Mouse (Mus musculus): ENCODE results near the gene Serpine3. TPM values are rescaled to one million over a fixed set of nuclear protein-coding genes. Genes with fewer than 3 reads are reported as not detected.

Serpine3 gene
- total and polyA plus RNA-seq, 2 experiments from 2014 or later, result 0.14 to 0.15 TPM

- H3K9me3 ChIP-seq (ENCODE audit: low read length), result no peaks in the 10 kb centered on the region
- no peak overlapping the region for H3K27ac ChIP-seq (ENCODE audit: low read depth, low read length)
- no peak overlapping the region for H3K9ac ChIP-seq
- H3K36me3 ChIP-seq (ENCODE audit: insufficient read depth), result no peaks in the 10 kb centered on the region
- no peaks in the 10 kb centered on the region for H3K4me1 ChIP-seq (ENCODE audit: insufficient read depth)
- 53% methylated on average over 9 of the region's 9 CpGs for WGBS
- H3K4me2 ChIP-seq (ENCODE audit: low read depth), result no peak overlapping the region
- ATAC-seq (no peak), DNase-seq (no peak)
- TF ChIP-seq CTCF (IDR thresholded peaks at IDR 0.05; ENCODE audit: low read depth), result no peak
- H3K4me3 ChIP-seq (ENCODE audit: low read depth, low read length), result no peak overlapping the region
- H3K27me3 ChIP-seq (ENCODE audit: insufficient read depth, low read length), result no peaks in the 10 kb centered on the region
These were observed 1.7 kb downstream of the Serpine3 start for GRCm38 (mm10) chr14:62664976-62665673.

GRCm38 (mm10) chr14:62673646-62674045, 10.2 kb downstream of the Serpine3 start:
- no peak for ATAC-seq
- no peak for DNase-seq
- H3K27ac ChIP-seq (ENCODE audit: low read depth, low read length), result no peak overlapping the region
- H3K36me3 ChIP-seq (ENCODE audit: insufficient read depth), result no peaks in the 10 kb centered on the region
- no peak for TF ChIP-seq CTCF (IDR thresholded peaks at IDR 0.05; ENCODE audit: low read depth)
- H3K4me3 ChIP-seq (ENCODE audit: low read depth, low read length), result no peak overlapping the region
- WGBS, result 90% methylated on average over 3 of the region's 3 CpGs
- H3K4me2 ChIP-seq (ENCODE audit: low read depth), result no peak overlapping the region
- no peak overlapping the region for H3K9ac ChIP-seq
- no peaks in the 10 kb centered on the region for H3K9me3 ChIP-seq (ENCODE audit: low read length)
- no peaks in the 10 kb centered on the region for H3K27me3 ChIP-seq (ENCODE audit: insufficient read depth, low read length)
- no peaks in the 10 kb centered on the region for H3K4me1 ChIP-seq (ENCODE audit: insufficient read depth)

GRCm38 (mm10) chr14:62718161-62718560, 54.7 kb downstream of the Serpine3 start:
- Histone ChIP-seq H3K36me3 (ENCODE audit: insufficient read depth) (peaks cover 8% of the 10 kb centered on the region), H3K9me3 (ENCODE audit: low read length) (no peaks in the 10 kb centered on the region), H3K4me1 (ENCODE audit: insufficient read depth) (no peaks in the 10 kb centered on the region; the same call in 1 of the 2 replicates), H3K9ac (no peak overlapping the region), H3K27me3 (ENCODE audit: insufficient read depth, low read length) (no peaks in the 10 kb centered on the region), H3K27ac (ENCODE audit: low read depth, low read length) (no peak overlapping the region), H3K4me2 (ENCODE audit: low read depth) (no peak overlapping the region), H3K4me3 (ENCODE audit: low read depth, low read length) (no peak overlapping the region)
- ATAC-seq (no peak), DNase-seq (no peak)
- TF ChIP-seq CTCF (IDR thresholded peaks at IDR 0.05; ENCODE audit: low read depth), result no peak; the same call in 1 of the 2 replicates
- WGBS, result 73% methylated on average over 2 of the region's 2 CpGs

- Histone ChIP-seq H3K9me3 (ENCODE audit: low read length) (no peaks in the 10 kb centered on the region), H3K27ac (ENCODE audit: low read depth, low read length) (peak overlapping the region; percentile 51; the same call in 1 of the 2 replicates), H3K9ac (no peak overlapping the region), H3K4me3 (ENCODE audit: low read depth, low read length) (no peak overlapping the region), H3K36me3 (ENCODE audit: insufficient read depth) (no peaks in the 10 kb centered on the region), H3K4me2 (ENCODE audit: low read depth) (no peak overlapping the region), H3K4me1 (ENCODE audit: insufficient read depth) (no peaks in the 10 kb centered on the region; the same call in 1 of the 2 replicates), H3K27me3 (ENCODE audit: insufficient read depth, low read length) (no peaks in the 10 kb centered on the region)
- TF ChIP-seq CTCF (IDR thresholded peaks at IDR 0.05; ENCODE audit: low read depth), result no peak
- ATAC-seq, result no peak
- WGBS, result 70% methylated on average over 1 of the region's 1 CpGs
- DNase-seq, result no peak
These were observed 58.2 kb downstream of the Serpine3 start for GRCm38 (mm10) chr14:62721625-62722024.

GRCm38 (mm10) chr14:62724560-62724959, 61.1 kb downstream of the Serpine3 start:
- Histone ChIP-seq H3K4me1 (ENCODE audit: insufficient read depth) (no peaks in the 10 kb centered on the region; the same call in 1 of the 2 replicates), H3K9ac (no peak overlapping the region), H3K27ac (ENCODE audit: low read depth, low read length) (no peak overlapping the region), H3K4me3 (ENCODE audit: low read depth, low read length) (no peak overlapping the region), H3K27me3 (ENCODE audit: insufficient read depth, low read length) (no peaks in the 10 kb centered on the region), H3K4me2 (ENCODE audit: low read depth) (no peak overlapping the region), H3K9me3 (ENCODE audit: low read length) (no peaks in the 10 kb centered on the region), H3K36me3 (ENCODE audit: insufficient read depth) (no peaks in the 10 kb centered on the region)
- no peak for TF ChIP-seq CTCF (IDR thresholded peaks at IDR 0.05; ENCODE audit: low read depth)
- DNase-seq, result no peak
- ATAC-seq, result no peak

- no peaks in the 10 kb centered on the region for H3K4me1 ChIP-seq (ENCODE audit: insufficient read depth)
- 94% methylated on average over 1 of the region's 1 CpGs for WGBS
- no peak for ATAC-seq
These were observed 68.4 kb downstream of the Serpine3 start for GRCm38 (mm10) chr14:62731902-62732301.

GRCm38 (mm10) chr14:62733666-62734065, 70.2 kb downstream of the Serpine3 start:
- WGBS, result 84% methylated on average over 2 of the region's 2 CpGs

More at GRCm38 (mm10) chr14:62731902-62732301, 68.4 kb downstream of the Serpine3 start:
- no peaks in the 10 kb centered on the region for H3K27me3 ChIP-seq (ENCODE audit: insufficient read depth, low read length)
- H3K36me3 ChIP-seq (ENCODE audit: insufficient read depth), result no peaks in the 10 kb centered on the region
- no peak overlapping the region for H3K27ac ChIP-seq (ENCODE audit: low read depth, low read length)
- DNase-seq, result no peak
- no peak for TF ChIP-seq CTCF (IDR thresholded peaks at IDR 0.05; ENCODE audit: low read depth)
- H3K4me2 ChIP-seq (ENCODE audit: low read depth), result no peak overlapping the region
- H3K9ac ChIP-seq, result no peak overlapping the region
- no peak overlapping the region for H3K4me3 ChIP-seq (ENCODE audit: low read depth, low read length)
- H3K9me3 ChIP-seq (ENCODE audit: low read length), result no peaks in the 10 kb centered on the region

More at GRCm38 (mm10) chr14:62733666-62734065, 70.2 kb downstream of the Serpine3 start:
- no peak for TF ChIP-seq CTCF (IDR thresholded peaks at IDR 0.05; ENCODE audit: low read depth)
- no peak overlapping the region for H3K27ac ChIP-seq (ENCODE audit: low read depth, low read length)
- no peaks in the 10 kb centered on the region for H3K9me3 ChIP-seq (ENCODE audit: low read length)
- H3K4me2 ChIP-seq (ENCODE audit: low read depth), result no peak overlapping the region
- no peak overlapping the region for H3K9ac ChIP-seq
- H3K36me3 ChIP-seq (ENCODE audit: insufficient read depth), result no peaks in the 10 kb centered on the region
- no peaks in the 10 kb centered on the region for H3K4me1 ChIP-seq (ENCODE audit: insufficient read depth)
- H3K27me3 ChIP-seq (ENCODE audit: insufficient read depth, low read length), result no peaks in the 10 kb centered on the region
- no peak for ATAC-seq
- no peak overlapping the region for H3K4me3 ChIP-seq (ENCODE audit: low read depth, low read length)
- DNase-seq, result no peak
